Mouse (Mus musculus): Measurements from ENCODE around the gene Hmg20b. TPM values are rescaled to one million over a fixed set of nuclear protein-coding genes. Genes with fewer than 3 reads are reported as not detected.
A peak's percentile ranks its signal among the peaks of the same experiment; 100 is the strongest.

Gene Hmg20b
- total and polyA plus RNA-seq, 3 experiments: 7.9 to 39.6 (median 18.7) TPM

GRCm38 (mm10) chr10:81317273-81317672 lies 33.0 kb downstream of the Hmg20b start:
- no peak overlapping the region for H3K27ac ChIP-seq (ENCODE audit: insufficient read depth, low read depth)
- TF ChIP-seq UBTF (IDR thresholded peaks at IDR 0.05; ENCODE audit: low read depth, low read length) (no peak), GABPA (IDR thresholded peaks at IDR 0.05; ENCODE audit: insufficient replicate concordance, low read depth, low read length) (no peak), POLR2A (IDR thresholded peaks at IDR 0.05; ENCODE audit: low read depth, low read length) (no peak), CHD2 (IDR thresholded peaks at IDR 0.05; ENCODE audit: low read length) (no peak), BHLHE40 (IDR thresholded peaks at IDR 0.05; ENCODE audit: low read depth, low read length) (no peak), NELFE (IDR thresholded peaks at IDR 0.05; ENCODE audit: low read depth, low read length) (no peak), ZKSCAN1 (IDR thresholded peaks at IDR 0.05; ENCODE audit: borderline replicate concordance, low read depth, low read length) (no peak), NRF1 (IDR thresholded peaks at IDR 0.05; ENCODE audit: low read depth, low read length) (no peak), JUND (conservative IDR thresholded peaks at IDR 0.05; ENCODE audit: low read depth, low read length) (no peak), E2F4 (IDR thresholded peaks at IDR 0.05; ENCODE audit: insufficient replicate concordance, low read depth, low read length) (no peak), JUN (IDR thresholded peaks at IDR 0.05; ENCODE audit: insufficient read depth, low read depth, low read length) (no peak), MAFK (IDR thresholded peaks at IDR 0.05; ENCODE audit: insufficient replicate concordance, low read length) (no peak), KAT2A (IDR thresholded peaks at IDR 0.05; ENCODE audit: insufficient replicate concordance, low read length) (no peak), IRF4 (IDR thresholded peaks at IDR 0.05; ENCODE audit: low read depth, low read length) (no peak), MAZ (IDR thresholded peaks at IDR 0.05; ENCODE audit: low read depth, low read length) (no peak), RAD21 (IDR thresholded peaks at IDR 0.05; ENCODE audit: low read depth, low read length) (no peak), EP300 (IDR thresholded peaks at IDR 0.05; ENCODE audit: low read length) (no peak)
- H3K4me1 ChIP-seq (ENCODE audit: control insufficient read depth in 1 of 2, insufficient read depth in 2 of 2): peaks cover 12 to 29% of the 10 kb centered on the region in 2 experiments; a peak in 3 of 4 replicates
- DNase-seq (ENCODE audit: extremely low read depth): no peak
- in situ Hi-C loops (cut with MboI; ENCODE audit: low pct_ligation_motif_present, low pct_unique_long_range_greater_than_20kb, low sequenced_read_pairs): no loop called here
- H3K4me3 ChIP-seq (replicated peaks in 1 of 3; ENCODE audit: low read depth in 2 of 3, low read length in 2 of 3, poor library complexity in 1 of 3): no peak overlapping the region
- no peak overlapping the region for H3K4me2 ChIP-seq (ENCODE audit: insufficient read depth, low read depth, poor library complexity, severe bottlenecking)
- no peak overlapping the region for H3K9ac ChIP-seq (ENCODE audit: insufficient read depth, low read depth)
- dilution Hi-C loops (cut with MboI; ENCODE audit: extremely low pct_ligation_motif_present, extremely low pct_unique_long_range_greater_than_20kb, low sequenced_read_pairs): no loop called here
- H3K9me3 ChIP-seq (replicated peaks; ENCODE audit: low read length): no peaks in the 10 kb centered on the region
- peaks cover 60 to 74% of the 10 kb centered on the region in 2 experiments for H3K36me3 ChIP-seq (replicated peaks in 1 of 2; ENCODE audit: control insufficient read depth in 1 of 2, insufficient read depth in 1 of 2, low read length in 1 of 2)
- no peaks in the 10 kb centered on the region for H3K27me3 ChIP-seq (replicated peaks)
- H3K79me2 ChIP-seq (replicated peaks; ENCODE audit: control insufficient read depth, extremely low read depth, insufficient read depth, poor library complexity, severe bottlenecking): peaks cover 12% of the 10 kb centered on the region

DNA sequence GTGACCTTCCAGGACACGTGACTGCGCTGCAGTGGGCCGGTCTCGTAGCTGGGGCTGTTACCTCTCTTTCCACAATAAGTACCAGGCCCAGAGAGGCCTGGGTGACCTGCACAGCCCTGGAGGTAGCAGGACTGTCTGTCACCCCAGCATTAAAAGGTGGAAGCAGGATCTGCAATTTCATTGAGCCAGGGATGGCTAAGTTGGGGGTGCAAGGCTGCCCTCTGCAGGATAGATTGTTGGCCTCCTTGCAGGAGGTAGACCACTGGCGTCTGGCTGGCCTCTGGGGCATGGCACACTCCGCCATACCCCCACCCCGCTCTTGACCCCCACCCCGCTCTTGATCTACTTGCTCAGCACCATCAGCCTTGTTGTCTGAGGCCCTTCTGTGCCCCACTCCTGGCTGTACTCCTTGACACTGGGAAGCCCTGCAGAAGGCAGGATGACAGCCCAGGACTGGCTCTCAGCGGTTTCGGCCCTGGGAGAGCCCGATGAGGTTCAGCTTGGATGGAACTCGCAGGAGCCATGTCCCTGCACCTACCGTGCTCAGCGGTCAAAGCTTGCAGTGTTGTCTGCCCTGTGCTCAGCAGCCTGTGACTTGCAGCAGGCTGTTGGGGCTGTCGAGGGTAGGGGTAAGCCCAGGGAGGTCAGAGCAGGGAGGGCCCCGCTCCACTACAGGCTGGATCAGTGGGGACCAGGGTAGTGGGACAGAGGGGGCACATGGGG lies 33.8 kb downstream of the Hmg20b start:
- Histone ChIP-seq H3K4me3 (replicated peaks in 1 of 3; ENCODE audit: low read depth in 2 of 3, low read length in 2 of 3, poor library complexity in 1 of 3) (no peak overlapping the region), H3K4me1 (ENCODE audit: control insufficient read depth in 1 of 2, insufficient read depth in 2 of 2) (peaks cover 10 to 23% of the 10 kb centered on the region in 2 experiments; a peak in 3 of 4 replicates), H3K36me3 (replicated peaks in 1 of 2; ENCODE audit: control insufficient read depth in 1 of 2, insufficient read depth in 1 of 2, low read length in 1 of 2) (peaks cover 66 to 80% of the 10 kb centered on the region in 2 experiments), H3K79me2 (replicated peaks; ENCODE audit: control insufficient read depth, extremely low read depth, insufficient read depth, poor library complexity, severe bottlenecking) (peaks cover 4% of the 10 kb centered on the region), H3K27ac (ENCODE audit: insufficient read depth, low read depth) (no peak overlapping the region), H3K27me3 (replicated peaks) (no peaks in the 10 kb centered on the region), H3K9me3 (replicated peaks; ENCODE audit: low read length) (no peaks in the 10 kb centered on the region), H3K9ac (ENCODE audit: insufficient read depth, low read depth) (no peak overlapping the region), H3K4me2 (ENCODE audit: insufficient read depth, low read depth, poor library complexity, severe bottlenecking) (no peak overlapping the region)
- DNase-seq (ENCODE audit: extremely low read depth): no peak
- dilution Hi-C loops (cut with MboI; ENCODE audit: extremely low pct_ligation_motif_present, extremely low pct_unique_long_range_greater_than_20kb, low sequenced_read_pairs) (no loop called here), in situ Hi-C loops (cut with MboI; ENCODE audit: low pct_ligation_motif_present, low pct_unique_long_range_greater_than_20kb, low sequenced_read_pairs) (no loop called here)
- no peak for TF ChIP-seq PAX5 (IDR thresholded peaks at IDR 0.05; ENCODE audit: low read length)
- TF ChIP-seq GABPA (IDR thresholded peaks at IDR 0.05; ENCODE audit: insufficient replicate concordance, low read depth, low read length): no peak
- TF ChIP-seq CTCF (conservative IDR thresholded peaks at IDR 0.05 in 1 of 2, IDR thresholded peaks at IDR 0.05 in 1 of 2; ENCODE audit: low read depth in 2 of 2, low read length in 2 of 2): peak in 1 of 2 experiments; percentile 59; a peak in 2 of 4 replicates
- TF ChIP-seq SMC3 (IDR thresholded peaks at IDR 0.05; ENCODE audit: low read depth, low read length): peak; percentile 49
- TF ChIP-seq TBP (conservative IDR thresholded peaks at IDR 0.05; ENCODE audit: low read depth, low read length): no peak
- TF ChIP-seq RAD21 (IDR thresholded peaks at IDR 0.05; ENCODE audit: low read depth, low read length): peak; percentile 36
- no peak for TF ChIP-seq ZKSCAN1 (IDR thresholded peaks at IDR 0.05; ENCODE audit: borderline replicate concordance, low read depth, low read length)
